Mouse (Mus musculus) midbrain, embryonic 11.5 days (tissue): Measurements from ENCODE around the gene Arhgef28. TPM values are rescaled to one million over a fixed set of nuclear protein-coding genes. Genes with fewer than 3 reads are reported as not detected.

Source experiments
- ATAC-seq: fragments of 200-750 bp; cut with Nextera tagmentation; 2 replicates; pipeline ENCODE4 v1.8.0; 2017; ENCODE audit warnings: moderate TSS enrichment, moderate library complexity; ENCODE audit not compliant: low FRiP score
- DNase-seq: peaks from one replicate; pipeline ENCODE4 v3.0.0; 2015; ENCODE audit warnings: low spot score; ENCODE audit errors: missing footprints
- H3K27ac ChIP-seq: fragments of 300-500 bp; sonication (generic); 2 replicates; pipeline ENCODE4 v1.5.1; 2014; ENCODE audit warnings: low read depth, low read length
- H3K27me3 ChIP-seq: fragments of 300-500 bp; sonication (generic); 2 replicates; pipeline ENCODE4 v1.6.1; 2014; ENCODE audit warnings: mild to moderate bottlenecking, low read length, moderate library complexity, mixed read lengths; ENCODE audit not compliant: control insufficient read depth, insufficient read depth
- H3K36me3 ChIP-seq: fragments of 300-500 bp; sonication (generic); 2 replicates; pipeline ENCODE4 v1.6.1; 2014; ENCODE audit warnings: mild to moderate bottlenecking, low read length, moderate library complexity, mixed read lengths; ENCODE audit not compliant: control insufficient read depth, insufficient read depth
- H3K4me1 ChIP-seq: fragments of 300-500 bp; sonication (generic); 2 replicates; pipeline ENCODE4 v1.6.1; 2014; ENCODE audit warnings: low read length; ENCODE audit not compliant: control insufficient read depth, insufficient read depth
- H3K4me2 ChIP-seq: fragments of 300-500 bp; sonication (generic); 2 replicates; pipeline ENCODE4 v1.6.1; 2014; ENCODE audit warnings: mild to moderate bottlenecking, moderate library complexity
- H3K4me3 ChIP-seq: fragments of 300-500 bp; sonication (generic); 2 replicates; pipeline ENCODE4 v1.5.1; 2014; ENCODE audit warnings: low read depth, low read length
- H3K9ac ChIP-seq: fragments of 300-500 bp; sonication (generic); 2 replicates; pipeline ENCODE4 v1.6.1; 2014; ENCODE audit warnings: low read length
- H3K9me3 ChIP-seq: fragments of 300-500 bp; sonication (generic); 2 replicates; pipeline ENCODE4 v1.6.1; 2016; ENCODE audit warnings: low read length; ENCODE audit not compliant: control insufficient read depth
- WGBS: fragments of 180-500 bp; shearing (Covaris S2); extraction: QIAGEN DNeasy Blood & Tissue Kit; methylation state at CpG from one replicate; pipeline ENCODE4 v1.1.7; 2014; 5-methylcytosine and 5-hydroxymethylcytosine counted together
- polyA plus RNA-seq: library from polyadenylated mRNA; unstranded; fragments of >200 nt; fragmentation: Nextera tagmentation; extraction: Ambion mirVana; gene quantifications from 2 replicates; pipeline ENCODE4 v1.2.1, GENCODE M21; 2014

The Arhgef28 gene
- polyA plus RNA-seq, 1 experiment from 2014 or later = 6.7 TPM

DNA sequence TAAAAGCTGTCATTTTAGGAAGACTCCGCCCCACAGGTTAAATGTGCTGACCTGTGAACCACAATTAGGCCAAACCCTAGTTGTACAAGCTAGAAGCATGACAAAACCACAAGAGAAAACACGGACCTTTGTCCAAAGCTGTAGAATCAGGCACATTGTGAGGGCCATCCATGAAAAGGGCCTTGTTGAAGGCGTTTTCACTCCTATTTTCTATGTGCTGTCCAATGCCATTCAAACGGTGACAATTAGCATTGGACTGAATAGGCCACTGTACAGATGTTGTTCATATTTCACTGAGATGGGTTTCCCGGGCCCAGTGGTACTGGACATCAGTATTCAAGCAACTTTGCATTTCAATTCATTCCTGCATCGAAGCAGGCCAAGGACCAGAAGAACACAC is 33.2 kb downstream of the Arhgef28 start:
- Histone ChIP-seq H3K27ac (no peak overlapping the region), H3K9ac (no peak overlapping the region), H3K36me3 (no peaks in the 10 kb centered on the region), H3K4me2 (no peak overlapping the region), H3K4me3 (no peak overlapping the region), H3K9me3 (no peaks in the 10 kb centered on the region), H3K27me3 (no peaks in the 10 kb centered on the region), H3K4me1 (no peaks in the 10 kb centered on the region)
- DNase-seq = no peak
- ATAC-seq = no peak
- WGBS = 89% methylated on average over 6 of the region's 6 CpGs

DNA sequence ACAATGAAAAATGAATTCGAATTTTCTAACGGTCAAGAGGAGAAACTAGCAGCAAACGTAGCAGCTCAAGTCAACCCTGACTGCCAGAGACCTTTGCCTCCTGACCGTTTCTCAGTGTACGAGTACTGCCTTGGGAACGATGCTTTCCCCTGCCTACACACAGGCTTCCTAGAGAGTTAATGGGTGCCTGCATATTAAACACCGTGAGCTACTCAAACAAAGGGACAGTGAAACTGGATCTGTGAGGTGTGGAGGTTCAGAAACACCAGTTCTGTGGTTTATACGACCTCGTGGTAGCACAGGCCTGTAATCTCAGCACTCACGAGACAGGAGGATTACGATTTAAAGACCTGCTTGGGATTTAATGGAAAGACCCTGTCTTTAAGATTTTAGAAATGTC is 33.9 kb downstream of the Arhgef28 start:
- WGBS = 79% methylated on average over 11 of the region's 11 CpGs
- DNase-seq = no peak
- H3K36me3 ChIP-seq = no peaks in the 10 kb centered on the region
- no peak for ATAC-seq
- no peak overlapping the region for H3K9ac ChIP-seq
- no peaks in the 10 kb centered on the region for H3K27me3 ChIP-seq
- H3K4me1 ChIP-seq = no peaks in the 10 kb centered on the region
- H3K27ac ChIP-seq = no peak overlapping the region
- H3K4me3 ChIP-seq = no peak overlapping the region
- H3K4me2 ChIP-seq = no peak overlapping the region
- H3K9me3 ChIP-seq = no peaks in the 10 kb centered on the region

DNA sequence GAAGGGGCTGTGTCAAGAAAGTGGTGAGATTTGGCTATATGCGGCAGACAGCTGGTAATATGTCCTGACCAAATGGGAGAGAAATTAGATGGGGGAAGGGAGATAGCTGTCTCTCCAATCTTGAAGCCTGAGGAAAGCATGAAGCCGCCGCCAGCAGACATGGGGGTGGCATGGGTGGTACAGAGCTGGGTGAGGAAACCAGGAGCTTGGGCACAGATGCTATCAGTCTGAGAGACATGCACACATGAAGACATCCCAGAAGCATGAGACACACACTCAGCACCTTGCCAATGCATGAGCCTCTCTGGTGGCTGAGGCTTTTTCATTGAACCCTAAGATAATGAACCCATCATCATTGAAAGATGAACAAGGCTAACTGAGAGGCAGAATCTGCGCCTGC is 34.5 kb downstream of the Arhgef28 start:
- no peak for ATAC-seq
- no peak overlapping the region for H3K4me3 ChIP-seq
- WGBS = 95% methylated on average over 4 of the region's 4 CpGs

DNA sequence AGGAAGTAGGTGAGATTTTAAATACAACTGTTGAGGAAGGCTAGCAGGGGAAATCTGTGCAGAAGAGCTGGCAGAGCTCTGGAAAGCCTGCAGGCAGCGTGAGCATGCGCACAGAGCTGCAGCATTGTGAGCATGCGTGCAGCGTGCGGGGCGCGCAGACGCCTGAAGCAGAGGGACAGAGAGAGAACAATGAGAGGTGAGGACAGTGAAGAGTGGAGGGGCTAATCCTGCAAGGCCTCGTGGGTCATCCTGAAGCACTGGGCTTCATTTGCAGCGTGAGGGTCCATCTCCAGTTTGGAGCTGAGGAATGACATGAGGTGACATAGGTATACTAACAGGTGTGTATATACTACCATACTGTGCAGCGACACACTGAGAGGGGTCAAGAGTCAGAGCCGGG is 35.0 kb downstream of the Arhgef28 start:
- no peaks in the 10 kb centered on the region for H3K27me3 ChIP-seq
- 85% methylated on average over 12 of the region's 12 CpGs for WGBS
- DNase-seq (no peak), ATAC-seq (no peak)
- H3K9ac ChIP-seq = no peak overlapping the region
- H3K9me3 ChIP-seq = no peaks in the 10 kb centered on the region
- H3K36me3 ChIP-seq = no peaks in the 10 kb centered on the region
- no peak overlapping the region for H3K4me3 ChIP-seq
- no peak overlapping the region for H3K27ac ChIP-seq
- H3K4me2 ChIP-seq = no peak overlapping the region
- H3K4me1 ChIP-seq = no peaks in the 10 kb centered on the region

More for the DNA sequence above, 34.5 kb downstream of the Arhgef28 start:
- H3K9me3 ChIP-seq = no peaks in the 10 kb centered on the region
- H3K4me2 ChIP-seq = no peak overlapping the region
- H3K9ac ChIP-seq = no peak overlapping the region
- H3K27me3 ChIP-seq = no peaks in the 10 kb centered on the region
- H3K36me3 ChIP-seq = no peaks in the 10 kb centered on the region
- H3K27ac ChIP-seq = no peak overlapping the region
- no peaks in the 10 kb centered on the region for H3K4me1 ChIP-seq
- DNase-seq = no peak

DNA sequence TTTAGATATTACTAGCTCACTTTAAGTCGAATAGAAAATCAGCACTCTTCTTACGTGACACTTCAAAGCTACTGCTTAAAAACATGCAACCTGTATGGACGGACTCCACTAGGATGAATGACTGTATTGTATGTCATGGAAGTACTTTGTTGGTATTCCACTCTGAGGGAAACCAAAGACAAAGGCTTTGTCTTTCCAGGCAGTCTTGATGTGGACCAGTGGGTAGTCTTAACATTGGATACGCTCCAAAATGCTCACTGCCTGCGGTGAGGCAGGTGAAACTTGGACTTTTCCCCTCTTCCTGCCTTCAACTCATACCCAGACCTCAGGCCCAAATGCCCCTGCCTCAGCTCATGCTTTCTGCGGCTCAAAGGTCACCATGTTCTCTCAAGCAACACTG is 41.4 kb downstream of the Arhgef28 start:
- Histone ChIP-seq H3K36me3 (no peaks in the 10 kb centered on the region), H3K9me3 (no peaks in the 10 kb centered on the region), H3K4me3 (no peak overlapping the region), H3K9ac (no peak overlapping the region), H3K4me1 (no peaks in the 10 kb centered on the region), H3K4me2 (no peak overlapping the region), H3K27me3 (no peaks in the 10 kb centered on the region), H3K27ac (no peak overlapping the region)
- WGBS = 80% methylated on average over 6 of the region's 6 CpGs
- no peak for ATAC-seq
- no peak for DNase-seq

DNA sequence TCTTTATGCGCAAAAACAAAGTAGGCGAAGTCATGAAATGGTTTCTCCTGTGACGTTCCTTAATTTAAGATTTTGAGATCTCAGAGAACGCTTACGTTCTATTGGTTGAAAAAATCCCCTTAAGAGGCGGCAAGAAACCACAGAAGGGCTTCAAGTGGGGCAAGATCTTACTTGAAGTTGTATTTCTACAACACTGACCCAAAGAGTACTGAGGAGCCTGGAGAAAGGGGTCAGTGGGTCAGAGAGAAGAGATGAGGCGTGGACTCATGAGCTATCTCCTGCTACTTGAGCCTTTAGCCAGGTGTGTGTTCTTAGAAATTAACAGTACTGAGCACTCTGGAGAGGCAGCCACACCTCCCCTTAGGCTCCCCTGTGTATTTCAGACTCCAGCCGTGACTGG is 44.7 kb downstream of the Arhgef28 start:
- WGBS = 91% methylated on average over 8 of the region's 8 CpGs
- Histone ChIP-seq H3K9ac (no peak overlapping the region), H3K4me2 (no peak overlapping the region)

DNA sequence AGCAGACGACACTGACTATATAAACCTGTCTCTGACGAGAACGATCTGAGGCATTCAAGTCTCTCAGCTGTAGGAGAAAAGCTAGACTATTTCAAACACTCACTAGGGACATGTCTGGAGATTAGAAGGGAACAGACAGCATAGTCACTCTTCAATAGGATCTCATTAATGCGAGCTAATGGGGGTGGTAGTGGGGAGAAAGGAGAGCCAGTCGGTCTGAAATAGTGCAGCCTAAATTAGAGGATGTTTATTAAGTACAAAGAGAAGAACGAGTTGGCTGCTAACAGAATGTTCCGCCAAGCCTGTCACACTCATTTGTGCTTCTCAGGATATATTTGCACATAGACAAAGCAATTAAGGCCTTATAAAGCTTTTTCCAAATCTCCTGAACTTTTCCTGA is 49.6 kb downstream of the Arhgef28 start:
- no peak for ATAC-seq
- no peak for DNase-seq
- WGBS = 66% methylated on average over 7 of the region's 7 CpGs
- no peak overlapping the region for H3K4me2 ChIP-seq
- H3K36me3 ChIP-seq = no peaks in the 10 kb centered on the region
- no peak overlapping the region for H3K9ac ChIP-seq
- H3K27ac ChIP-seq = no peak overlapping the region
- H3K4me3 ChIP-seq = no peak overlapping the region
- no peaks in the 10 kb centered on the region for H3K27me3 ChIP-seq
- H3K4me1 ChIP-seq = no peaks in the 10 kb centered on the region
- H3K9me3 ChIP-seq = no peaks in the 10 kb centered on the region

More for the DNA sequence above, 44.7 kb downstream of the Arhgef28 start:
- Histone ChIP-seq H3K27ac (no peak overlapping the region), H3K27me3 (no peaks in the 10 kb centered on the region), H3K36me3 (no peaks in the 10 kb centered on the region), H3K4me3 (no peak overlapping the region), H3K9me3 (no peaks in the 10 kb centered on the region), H3K4me1 (no peaks in the 10 kb centered on the region)
- ATAC-seq (no peak), DNase-seq (no peak)

DNA sequence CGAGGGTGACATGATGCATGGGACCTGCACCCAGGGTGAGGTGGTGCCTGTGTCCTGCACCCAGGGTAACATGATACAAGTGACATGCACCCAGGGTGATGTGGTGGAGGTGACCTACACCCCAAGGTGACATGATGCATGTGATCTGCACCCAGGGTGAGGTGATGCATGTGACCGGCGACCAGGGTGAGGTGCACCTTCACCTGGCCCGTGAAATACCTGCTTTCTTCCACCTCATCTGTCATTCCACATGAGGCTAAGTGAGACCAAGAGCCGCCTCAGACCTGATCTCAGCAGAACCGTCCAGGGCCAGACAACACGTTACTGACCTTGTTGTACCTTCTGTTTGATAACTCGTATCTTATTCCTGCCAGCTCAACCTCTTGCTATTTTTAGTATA is 53.5 kb downstream of the Arhgef28 start:
- Histone ChIP-seq H3K27ac (no peak overlapping the region), H3K9me3 (no peaks in the 10 kb centered on the region), H3K27me3 (no peaks in the 10 kb centered on the region), H3K4me2 (no peak overlapping the region), H3K4me3 (no peak overlapping the region), H3K9ac (no peak overlapping the region), H3K36me3 (no peaks in the 10 kb centered on the region), H3K4me1 (no peaks in the 10 kb centered on the region; the same call in 1 of the 2 replicates)
- no peak for DNase-seq
- ATAC-seq = no peak
- 93% methylated on average over 8 of the region's 8 CpGs for WGBS

DNA sequence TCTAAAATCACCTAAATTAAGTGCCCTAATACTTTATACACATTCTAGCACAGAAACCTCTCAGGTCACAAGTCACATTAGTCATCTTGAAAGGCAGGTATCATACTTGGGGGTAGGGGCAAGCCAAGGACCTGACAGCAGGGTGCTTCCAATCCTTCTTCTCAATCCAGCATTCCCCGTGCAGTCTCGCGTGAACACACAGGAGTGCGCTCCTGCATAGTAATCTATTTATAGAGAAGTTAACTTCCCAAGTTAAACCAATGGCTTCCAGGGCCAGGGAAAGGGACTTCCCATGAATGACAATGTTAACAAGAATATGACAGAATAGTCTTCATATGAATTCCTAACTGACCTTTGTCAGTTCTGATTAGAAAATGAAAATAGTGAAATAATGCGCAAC is 58.7 kb downstream of the Arhgef28 start:
- Histone ChIP-seq H3K36me3 (no peaks in the 10 kb centered on the region), H3K9me3 (no peaks in the 10 kb centered on the region), H3K27me3 (no peaks in the 10 kb centered on the region), H3K4me2 (no peak overlapping the region), H3K9ac (no peak overlapping the region), H3K27ac (no peak overlapping the region), H3K4me1 (no peaks in the 10 kb centered on the region; the same call in 1 of the 2 replicates), H3K4me3 (no peak overlapping the region)
- no peak for ATAC-seq
- no peak for DNase-seq
- 62% methylated on average over 5 of the region's 5 CpGs for WGBS
